Mouse (Mus musculus): ENCODE results near the gene Foxa2. TPM values are rescaled to one million over a fixed set of nuclear protein-coding genes. Genes with fewer than 3 reads are reported as not detected.

Foxa2 gene
- polyA plus RNA-seq, 1 experiment from 2014 or later = 12.1 TPM

GRCm38 (mm10) chr2:148082283-148082682 is 35.5 kb upstream of the Foxa2 start:
- 0 out of 2 replicates have a peak, but pooled peaks cover 2% of the 10 kb centered on the region for H3K27me3 ChIP-seq (ENCODE audit: control insufficient read depth, insufficient read depth, low read length)
- H3K27ac ChIP-seq (replicated peaks) = no peak overlapping the region
- 13% methylated on average over 8 of the region's 8 CpGs for WGBS
- H3K9me3 ChIP-seq (ENCODE audit: control insufficient read depth, low read length) = no peaks in the 10 kb centered on the region
- ATAC-seq (ENCODE audit: low FRiP score, low TSS enrichment) (peak; percentile 53; the same call in 1 of the 2 replicates), DNase-seq (ENCODE audit: low spot score) (peak; percentile 80)
- no peaks in the 10 kb centered on the region for H3K36me3 ChIP-seq (ENCODE audit: control insufficient read depth, insufficient read depth, low read length)
- H3K4me2 ChIP-seq (replicated peaks; ENCODE audit: low read depth) = no peak overlapping the region
- no peak for TF ChIP-seq EP300 (optimal IDR thresholded peaks at IDR 0.05)
- TF ChIP-seq CTCF (IDR thresholded peaks at IDR 0.05; ENCODE audit: low read depth) = peak; percentile 90
- no peak overlapping the region for H3K4me3 ChIP-seq (ENCODE audit: low read depth, low read length)
- no peak overlapping the region for H3K9ac ChIP-seq (ENCODE audit: low read length)
- no peaks in the 10 kb centered on the region for H3K4me1 ChIP-seq (replicated peaks; ENCODE audit: control insufficient read depth, insufficient read depth)

DNA sequence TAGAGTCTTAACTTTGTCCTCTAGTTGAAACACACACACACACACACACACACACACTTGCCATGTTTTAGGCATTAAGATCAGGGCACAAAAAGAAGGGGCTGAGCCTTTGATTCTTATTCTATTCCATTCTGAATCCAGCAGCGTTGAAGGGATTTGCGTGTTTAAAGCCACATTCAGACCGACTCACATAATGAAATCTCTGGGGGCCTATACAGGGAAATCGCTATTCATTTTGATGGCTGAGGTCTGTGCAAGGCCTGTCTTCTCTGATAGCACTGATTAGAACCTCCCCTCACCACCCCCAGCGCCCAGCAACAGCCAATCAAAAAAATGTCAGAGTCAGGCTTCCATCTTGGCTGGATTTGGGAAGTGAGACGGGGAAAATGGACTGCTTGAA is 13.9 kb upstream of the Foxa2 start:
- Histone ChIP-seq H3K9ac (ENCODE audit: low read length) (no peak overlapping the region), H3K36me3 (ENCODE audit: control insufficient read depth, insufficient read depth, low read length) (no peaks in the 10 kb centered on the region), H3K4me3 (ENCODE audit: low read depth, low read length) (no peak overlapping the region), H3K4me1 (replicated peaks; ENCODE audit: control insufficient read depth, insufficient read depth) (no peaks in the 10 kb centered on the region), H3K4me2 (replicated peaks; ENCODE audit: low read depth) (no peak overlapping the region), H3K9me3 (ENCODE audit: control insufficient read depth, low read length) (no peaks in the 10 kb centered on the region), H3K27ac (replicated peaks) (no peak overlapping the region), H3K27me3 (ENCODE audit: control insufficient read depth, insufficient read depth, low read length) (no peaks in the 10 kb centered on the region)
- WGBS = 69% methylated on average over 6 of the region's 6 CpGs
- ATAC-seq (ENCODE audit: low FRiP score, low TSS enrichment) (no peak), DNase-seq (ENCODE audit: low spot score) (no peak)
- no peak for TF ChIP-seq CTCF (IDR thresholded peaks at IDR 0.05; ENCODE audit: low read depth)

DNA sequence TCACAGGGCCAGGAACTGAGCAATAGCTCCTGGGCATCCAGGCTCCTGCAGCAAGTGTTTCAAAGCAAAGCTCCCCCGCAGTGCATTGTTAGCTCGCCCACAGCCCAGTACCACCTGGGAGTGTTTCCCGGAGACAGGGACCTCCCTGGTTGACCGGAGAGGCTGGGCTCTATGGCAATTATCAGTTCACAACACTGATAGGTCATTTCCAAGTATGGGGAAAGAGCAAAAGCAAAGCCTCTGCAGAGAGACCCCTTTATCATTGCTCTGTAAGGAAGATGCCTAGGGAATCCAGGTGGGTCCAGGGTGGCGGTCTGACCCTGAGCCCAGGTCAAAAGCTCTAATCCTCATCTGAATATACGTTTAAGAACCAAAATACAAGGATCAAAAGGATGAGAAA is 6.6 kb upstream of the Foxa2 start:
- ATAC-seq (ENCODE audit: low FRiP score, low TSS enrichment) (no peak), DNase-seq (ENCODE audit: low spot score) (no peak)
- Histone ChIP-seq H3K4me3 (ENCODE audit: low read depth, low read length) (no peak overlapping the region), H3K9me3 (ENCODE audit: control insufficient read depth, low read length) (no peaks in the 10 kb centered on the region), H3K36me3 (ENCODE audit: control insufficient read depth, insufficient read depth, low read length) (no peaks in the 10 kb centered on the region), H3K27ac (replicated peaks) (no peak overlapping the region), H3K4me2 (replicated peaks; ENCODE audit: low read depth) (no peak overlapping the region), H3K4me1 (replicated peaks; ENCODE audit: control insufficient read depth, insufficient read depth) (no peaks in the 10 kb centered on the region; the same call in 1 of the 2 replicates), H3K27me3 (ENCODE audit: control insufficient read depth, insufficient read depth, low read length) (no peaks in the 10 kb centered on the region; the same call in 1 of the 2 replicates), H3K9ac (ENCODE audit: low read length) (no peak overlapping the region)
- 28% methylated on average over 6 of the region's 6 CpGs for WGBS
- TF ChIP-seq CTCF (IDR thresholded peaks at IDR 0.05; ENCODE audit: low read depth) = no peak
- TF ChIP-seq EP300 (optimal IDR thresholded peaks at IDR 0.05) = no peak

DNA sequence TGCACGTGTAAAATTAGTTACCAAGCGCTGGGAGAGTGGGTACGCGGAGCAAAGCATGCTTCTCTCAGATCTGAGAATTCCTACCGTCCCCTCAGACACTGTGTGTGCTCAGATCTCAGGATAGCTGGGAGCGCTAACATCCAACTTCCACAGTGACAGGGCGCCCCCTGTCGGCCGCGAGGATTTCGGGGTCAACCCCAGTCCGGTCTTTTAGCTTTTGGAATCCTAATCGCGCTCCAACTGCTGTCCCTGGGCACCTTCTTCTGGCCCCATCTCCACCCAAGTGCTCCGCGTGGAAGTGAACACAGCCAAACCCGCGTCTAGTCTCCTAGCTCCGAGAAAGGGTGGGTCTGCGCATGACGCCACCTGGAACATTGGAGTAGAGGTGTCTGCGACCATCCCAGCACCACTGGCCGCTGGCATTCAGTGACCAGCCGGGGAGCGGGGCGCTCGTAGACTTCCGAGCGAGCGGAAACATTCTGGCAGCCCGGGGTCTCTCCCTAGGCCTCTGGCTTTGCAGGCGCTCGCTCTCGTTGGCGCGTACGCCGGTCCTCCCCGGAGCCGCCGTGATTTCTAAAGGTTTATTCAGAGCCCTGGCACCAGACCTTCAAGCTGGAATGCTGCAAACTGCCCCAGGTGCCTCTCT is 1.8 kb upstream of the Foxa2 start:
- peaks cover 9% of the 10 kb centered on the region for H3K27me3 ChIP-seq (ENCODE audit: control insufficient read depth, insufficient read depth, low read length)
- peaks cover 2% of the 10 kb centered on the region; the same call in 1 of the 2 replicates for H3K4me1 ChIP-seq (replicated peaks; ENCODE audit: control insufficient read depth, insufficient read depth)
- under 1% methylated on average over 41 of the region's 41 CpGs for WGBS
- H3K4me3 ChIP-seq (ENCODE audit: low read depth, low read length) = peak overlapping the region; percentile 37
- DNase-seq (ENCODE audit: low spot score) (peak; percentile 87), ATAC-seq (ENCODE audit: low FRiP score, low TSS enrichment) (0 out of 2 replicates have a peak, but pooled peaks have one; percentile 12)
- peak overlapping the region; percentile 62 for H3K4me2 ChIP-seq (replicated peaks; ENCODE audit: low read depth)
- no peaks in the 10 kb centered on the region for H3K9me3 ChIP-seq (ENCODE audit: control insufficient read depth, low read length)
- H3K27ac ChIP-seq (replicated peaks) = no peak overlapping the region
- TF ChIP-seq EP300 (optimal IDR thresholded peaks at IDR 0.05) (no peak), CTCF (IDR thresholded peaks at IDR 0.05; ENCODE audit: low read depth) (peak; percentile 79)
- H3K36me3 ChIP-seq (ENCODE audit: control insufficient read depth, insufficient read depth, low read length) = no peaks in the 10 kb centered on the region
- peak overlapping the region; percentile 35; the same call in 1 of the 2 replicates for H3K9ac ChIP-seq (ENCODE audit: low read length)

- Histone ChIP-seq H3K4me1 (replicated peaks; ENCODE audit: control insufficient read depth, insufficient read depth) (peaks cover 2% of the 10 kb centered on the region; the same call in 1 of the 2 replicates), H3K4me3 (ENCODE audit: low read depth, low read length) (no peak overlapping the region), H3K9ac (ENCODE audit: low read length) (no peak overlapping the region), H3K36me3 (ENCODE audit: control insufficient read depth, insufficient read depth, low read length) (no peaks in the 10 kb centered on the region), H3K27ac (replicated peaks) (no peak overlapping the region), H3K9me3 (ENCODE audit: control insufficient read depth, low read length) (no peaks in the 10 kb centered on the region), H3K4me2 (replicated peaks; ENCODE audit: low read depth) (no peak overlapping the region), H3K27me3 (ENCODE audit: control insufficient read depth, insufficient read depth, low read length) (peaks cover 14% of the 10 kb centered on the region)
- ATAC-seq (ENCODE audit: low FRiP score, low TSS enrichment) (no peak), DNase-seq (ENCODE audit: low spot score) (no peak)
- 30% methylated on average over 8 of the region's 8 CpGs for WGBS
- TF ChIP-seq CTCF (IDR thresholded peaks at IDR 0.05; ENCODE audit: low read depth) (no peak), EP300 (optimal IDR thresholded peaks at IDR 0.05) (no peak)
These were observed 842 bp upstream of the Foxa2 start for GRCm38 (mm10) chr2:148047611-148048010.
